Mouse (Mus musculus) large intestine, adult 2 months (tissue): ENCODE measurements at regions not wholly inside any gene's neighbourhood (a gene's known extent, or its start where the extent isn't known, plus 50 kb on each side); places are given as distances from the start of the nearest gene placed in this dataset.
A peak's percentile ranks its signal among the peaks of the same experiment; 100 is the strongest.

ENCODE experiments used
- DNase-seq: peaks from one replicate; pipeline ENCODE4 v3.0.0-alpha.2; 2012; ENCODE audit warnings: low read depth, low spot score
- whole genome bisulfite sequencing: fragments of 180-500 bp; shearing (Covaris S2); methylation state at CpG from one replicate; pipeline ENCODE4 v1.1.7; 2018; 5-methylcytosine and 5-hydroxymethylcytosine counted together

GRCm38 (mm10) chr3:51118706-51119105 is 105.5 kb upstream of the Noct start:
- WGBS: 53% methylated on average over 7 of the region's 7 CpGs
- DNase-seq: no peak

GRCm38 (mm10) chr3:51120522-51120921 is 103.7 kb upstream of the Noct start:
- 86% methylated on average over 12 of the region's 12 CpGs for WGBS
- no peak for DNase-seq

GRCm38 (mm10) chr3:51121703-51122540 is 102.3 kb upstream of the Noct start:
- peak; percentile 36 for DNase-seq
- 24% methylated on average over 9 of the region's 9 CpGs for WGBS

GRCm38 (mm10) chr3:51122541-51122935 is 101.7 kb upstream of the Noct start:
- WGBS: 91% methylated on average over 1 of the region's 1 CpGs
- DNase-seq: no peak

GRCm38 (mm10) chr3:51127875-51128274 is 96.4 kb upstream of the Noct start:
- WGBS: 71% methylated on average over 1 of the region's 1 CpGs
- no peak for DNase-seq

GRCm38 (mm10) chr3:51128491-51129155 is 95.6 kb upstream of the Noct start:
- 71% methylated on average over 10 of the region's 10 CpGs for WGBS
- DNase-seq: no peak

- 85% methylated on average over 5 of the region's 5 CpGs for WGBS
- no peak for DNase-seq
These were observed 93.5 kb upstream of the Noct start for GRCm38 (mm10) chr3:51130709-51131108.

- 84% methylated on average over 3 of the region's 3 CpGs for WGBS
- no peak for DNase-seq
These were observed 92.9 kb upstream of the Noct start for GRCm38 (mm10) chr3:51131341-51131740.

GRCm38 (mm10) chr3:51132736-51133135 is 91.5 kb upstream of the Noct start:
- WGBS: 63% methylated on average over 5 of the region's 5 CpGs
- DNase-seq: no peak

GRCm38 (mm10) chr3:51135581-51135980 is 88.7 kb upstream of the Noct start:
- DNase-seq: no peak
- 79% methylated on average over 5 of the region's 5 CpGs for WGBS

- no peak for DNase-seq
- WGBS: 77% methylated on average over 7 of the region's 8 CpGs
These were observed 86.4 kb upstream of the Noct start for GRCm38 (mm10) chr3:51137730-51138312.

- WGBS: 72% methylated on average over 2 of the region's 2 CpGs
- DNase-seq: no peak
These were observed 78.3 kb upstream of the Noct start for GRCm38 (mm10) chr3:51145985-51146384.

GRCm38 (mm10) chr3:51150012-51150411 is 74.2 kb upstream of the Noct start:
- WGBS: 95% methylated on average over 6 of the region's 6 CpGs
- no peak for DNase-seq

GRCm38 (mm10) chr3:51151104-51151503 is 73.1 kb upstream of the Noct start:
- 58% methylated on average over 4 of the region's 4 CpGs for WGBS
- no peak for DNase-seq

GRCm38 (mm10) chr3:51155621-51156020 is 68.6 kb upstream of the Noct start:
- WGBS: 31% methylated on average over 4 of the region's 4 CpGs
- DNase-seq: no peak

GRCm38 (mm10) chr3:51156386-51157290 is 67.6 kb upstream of the Noct start:
- peak; percentile 43 for DNase-seq
- WGBS: 24% methylated on average over 20 of the region's 20 CpGs

GRCm38 (mm10) chr3:51157291-51157650 is 67.0 kb upstream of the Noct start:
- DNase-seq: no peak
- 11% methylated on average over 4 of the region's 4 CpGs for WGBS

GRCm38 (mm10) chr3:51158449-51158848 is 65.8 kb upstream of the Noct start:
- 75% methylated on average over 4 of the region's 4 CpGs for WGBS
- no peak for DNase-seq

GRCm38 (mm10) chr3:51159322-51159721 is 64.9 kb upstream of the Noct start:
- 77% methylated on average over 4 of the region's 4 CpGs for WGBS
- DNase-seq: no peak

- DNase-seq: no peak
- WGBS: 77% methylated on average over 9 of the region's 9 CpGs
These were observed 64.4 kb upstream of the Noct start for GRCm38 (mm10) chr3:51159881-51160280.
